Mouse (Mus musculus) ES-E14 (cell line): ENCODE data around the gene Neurod1. TPM values are rescaled to one million over a fixed set of nuclear protein-coding genes. Genes with fewer than 3 reads are reported as not detected.

Experiments used
- DNase-seq: peaks from one replicate; pipeline ENCODE4 v3.0.0-alpha.2; 2013; ENCODE audit warnings: low read depth, low spot score
- H3K27ac ChIP-seq: 2 replicates; pipeline ENCODE4 v1.5.1; 2012; ENCODE audit warnings: low read depth, mild to moderate bottlenecking, low read length, moderate library complexity, mixed read lengths; ENCODE audit not compliant: poor library complexity, insufficient read depth, severe bottlenecking
- H3K36me3 ChIP-seq: 2 replicates; pipeline ENCODE4 v1.6.1; 2012; ENCODE audit warnings: mild to moderate bottlenecking, low read length, moderate library complexity, mixed read lengths; ENCODE audit not compliant: control insufficient read depth, poor library complexity, insufficient read depth, severe bottlenecking
- H3K4me1 ChIP-seq, 2 experiments: fragments of 150-350 bp in 1 of 2; sonication (generic) in 1 of 2; 2 replicates each; pipeline ENCODE4 v1.6.1; 2012; ENCODE audit warnings: low read length in 2 of 2, mild to moderate bottlenecking in 1 of 2, mixed read lengths in 1 of 2; ENCODE audit not compliant: control insufficient read depth in 2 of 2, insufficient read depth in 2 of 2, poor library complexity in 1 of 2
- H3K4me3 ChIP-seq, 2 experiments: fragments of 150-350 bp in 1 of 2; sonication (generic) in 1 of 2; 2 replicates each; pipeline ENCODE4 v1.5.1; 2012; ENCODE audit warnings: low read length in 2 of 2, low read depth in 1 of 2, mild to moderate bottlenecking in 1 of 2, mixed read lengths in 1 of 2; ENCODE audit not compliant: insufficient read depth in 1 of 2, poor library complexity in 1 of 2, severe bottlenecking in 1 of 2
- H3K9ac ChIP-seq: 2 replicates; pipeline ENCODE4 v1.6.1; 2012; ENCODE audit warnings: low read depth, mild to moderate bottlenecking, low read length, mixed read lengths; ENCODE audit not compliant: poor library complexity, insufficient read depth, severe bottlenecking
- H3K9me3 ChIP-seq: fragments of 150-350 bp; sonication (generic); 2 replicates; pipeline ENCODE4 v1.6.1; 2012; ENCODE audit warnings: low read depth, mild to moderate bottlenecking, low read length; ENCODE audit not compliant: control insufficient read depth, insufficient read depth
- CHD2 ChIP-seq: IDR thresholded peaks from 2 replicates; pipeline ENCODE4 v1.6.1; 2014; ENCODE audit warnings: mild to moderate bottlenecking, low read depth, low read length, inconsistent platforms
- HCFC1 ChIP-seq: IDR thresholded peaks from 2 replicates; pipeline ENCODE4 v1.6.1; 2012; ENCODE audit warnings: low read length, inconsistent platforms, borderline replicate concordance; ENCODE audit not compliant: insufficient read depth
- MAFK ChIP-seq: IDR thresholded peaks from 2 replicates; pipeline ENCODE4 v1.6.1; 2014; ENCODE audit warnings: mild to moderate bottlenecking, low read depth, low read length, inconsistent platforms; ENCODE audit not compliant: insufficient read depth
- ZC3H11A ChIP-seq: IDR thresholded peaks from 2 replicates; pipeline ENCODE4 v1.6.1; 2012; ENCODE audit warnings: low read depth, mild to moderate bottlenecking, inconsistent platforms, low read length, borderline replicate concordance
- ZNF384 ChIP-seq: IDR thresholded peaks from 2 replicates; pipeline ENCODE4 v1.6.1; 2012; ENCODE audit warnings: low read depth, low read length, inconsistent platforms
- in situ Hi-C, 2 experiments: fragments of 600-800 bp; cut with MboI; formaldehyde crosslinking; loops; one replicate each; pipeline ENCODE4 v1.15.1; 2025; ENCODE audit warnings: low sequenced_read_pairs in 2 of 2, inconsistent platforms in 1 of 2; ENCODE audit not compliant: unreplicated experiment in 2 of 2
- total RNA-seq: library from RNA; depleted of rRNA; stranded (reverse); fragments of 300-350 nt; gene quantifications from 2 replicates; pipeline ENCODE4 v1.2.3, GENCODE M21; 2012

The Neurod1 gene
- total RNA-seq, 1 experiment: 1.3 TPM

DNA sequence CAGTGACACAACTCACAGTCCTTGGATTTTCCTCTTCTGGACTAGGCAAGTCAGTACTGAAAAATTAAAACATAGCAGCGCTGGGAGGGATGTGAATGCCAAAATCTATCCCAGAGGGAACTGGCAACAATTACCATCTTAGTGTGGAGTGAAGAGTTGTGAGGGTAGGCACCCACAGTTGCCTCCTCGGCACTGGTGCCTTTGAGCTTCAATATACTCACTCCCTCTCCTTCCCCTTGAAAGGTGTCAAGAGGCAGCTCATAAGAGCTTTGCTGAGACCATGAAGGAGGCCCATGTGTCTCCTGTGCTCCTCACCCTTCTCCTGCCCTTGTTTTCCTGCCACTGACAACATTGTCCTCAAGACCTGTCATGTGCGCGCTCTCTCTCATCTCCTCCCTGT is 5.9 kb upstream of the Neurod1 start:
- Histone ChIP-seq H3K9ac (no peak overlapping the region), H3K27ac (no peak overlapping the region), H3K4me3 (no peak overlapping the region), H3K36me3 (no peaks in the 10 kb centered on the region), H3K9me3 (no peaks in the 10 kb centered on the region), H3K4me1 (peaks cover 0 to 4% of the 10 kb centered on the region in 2 experiments; a peak in 2 of 4 replicates)
- no peak for DNase-seq
- TF ChIP-seq MAFK (no peak), ZNF384 (no peak), ZC3H11A (no peak), HCFC1 (no peak), CHD2 (no peak)
- in situ Hi-C loops: no loop called here

GRCm38 (mm10) chr2:79461861-79462260 is 5.3 kb upstream of the Neurod1 start:
- Histone ChIP-seq H3K9ac (no peak overlapping the region), H3K9me3 (no peaks in the 10 kb centered on the region), H3K4me1 (peaks cover 3 to 4% of the 10 kb centered on the region in 2 experiments; a peak in 3 of 4 replicates), H3K36me3 (no peaks in the 10 kb centered on the region), H3K4me3 (no peak overlapping the region), H3K27ac (no peak overlapping the region)
- in situ Hi-C loops: no loop called here
- DNase-seq: no peak
- TF ChIP-seq CHD2 (no peak), ZNF384 (no peak), HCFC1 (no peak), MAFK (no peak), ZC3H11A (no peak)

GRCm38 (mm10) chr2:79460586-79460985 is 4.0 kb upstream of the Neurod1 start:
- TF ChIP-seq CHD2: no peak
- no peak for TF ChIP-seq ZNF384
- no peak for TF ChIP-seq MAFK
- no peak for TF ChIP-seq HCFC1
- TF ChIP-seq ZC3H11A: no peak
- no peak overlapping the region for H3K9ac ChIP-seq
- H3K4me3 ChIP-seq: no peak overlapping the region
- no peaks in the 10 kb centered on the region for H3K36me3 ChIP-seq
- no peak overlapping the region for H3K27ac ChIP-seq
- H3K4me1 ChIP-seq: peaks cover 3 to 4% of the 10 kb centered on the region in 2 experiments; a peak in 3 of 4 replicates
- H3K9me3 ChIP-seq: no peaks in the 10 kb centered on the region
- no peak for DNase-seq
- in situ Hi-C loops: no loop called here

DNA sequence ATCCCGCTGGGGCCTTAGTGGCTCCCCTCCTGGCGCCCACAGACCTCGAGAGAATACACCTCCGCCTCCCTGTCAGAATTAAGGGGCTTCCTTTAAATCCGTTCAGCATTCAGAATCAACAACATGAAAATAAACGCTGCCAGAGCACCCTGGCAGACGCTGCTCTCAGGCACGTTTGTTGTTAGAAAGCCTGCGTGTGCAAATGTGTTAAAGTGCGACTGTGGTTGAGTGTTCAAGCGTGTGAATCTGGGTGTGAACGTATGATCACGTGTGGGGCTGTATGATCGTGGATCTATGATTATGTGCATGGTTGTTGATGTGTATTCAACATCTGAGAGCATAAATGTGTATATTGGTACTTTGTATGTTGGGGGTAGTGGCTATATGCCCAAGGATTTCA is 3.6 kb upstream of the Neurod1 start:
- DNase-seq: no peak
- Histone ChIP-seq H3K9me3 (no peaks in the 10 kb centered on the region), H3K4me3 (no peak overlapping the region; a peak in 1 of 4 replicates), H3K4me1 (peaks cover 4% of the 10 kb centered on the region in 2 experiments), H3K9ac (no peak overlapping the region), H3K36me3 (no peaks in the 10 kb centered on the region), H3K27ac (no peak overlapping the region)
- no peak for TF ChIP-seq HCFC1
- TF ChIP-seq ZC3H11A: no peak
- in situ Hi-C loops: no loop called here

DNA sequence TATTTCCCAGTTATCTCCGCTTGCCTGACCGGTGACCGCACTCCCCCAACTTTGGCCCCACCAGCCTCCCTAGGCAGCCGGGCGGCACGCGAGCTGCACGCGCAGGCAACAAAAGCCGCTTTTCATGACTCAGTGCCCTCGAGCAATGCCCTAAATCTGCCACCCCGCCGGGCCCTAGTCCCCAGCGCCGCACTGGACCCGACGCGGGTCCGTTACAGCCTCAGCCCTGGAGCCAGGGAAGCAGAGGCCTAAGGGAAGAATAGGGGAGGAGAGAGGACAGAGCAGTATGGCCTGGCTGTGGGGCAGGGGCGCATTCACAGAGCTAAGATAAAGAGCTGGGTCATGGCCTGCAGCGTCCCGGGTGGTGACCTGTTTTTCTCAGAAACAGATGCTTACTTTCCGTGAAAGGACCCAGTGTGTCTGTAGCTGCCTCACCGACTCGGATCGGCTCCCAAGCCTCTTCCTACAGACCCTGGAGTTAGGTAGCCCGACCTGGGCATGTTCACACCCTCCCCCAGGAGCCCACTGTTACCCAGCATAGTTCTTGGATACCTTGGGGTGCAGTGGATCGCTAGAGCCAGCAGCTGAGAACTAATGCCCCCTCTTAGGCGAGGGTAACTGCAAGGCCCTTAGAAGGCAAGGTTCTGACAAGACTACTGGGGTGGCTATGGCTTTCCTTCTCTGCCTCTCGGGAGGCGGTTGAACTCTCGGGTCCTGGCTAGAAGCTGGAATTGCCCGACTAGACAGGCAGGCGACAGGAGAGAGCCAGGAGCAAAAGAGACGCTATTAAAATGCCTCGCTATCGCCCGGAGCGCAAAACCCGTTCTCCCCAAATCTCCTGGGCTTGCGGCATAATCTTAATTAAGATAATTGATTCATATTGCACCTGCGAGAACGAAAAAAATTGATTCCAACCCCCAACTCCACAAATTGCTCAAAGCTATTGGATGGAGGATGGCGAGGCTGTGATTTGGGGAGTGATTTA is 2.8 kb upstream of the Neurod1 start:
- Histone ChIP-seq H3K4me1 (peaks cover 4 to 5% of the 10 kb centered on the region in 2 experiments), H3K27ac (no peak overlapping the region), H3K4me3 (peak overlapping the region; percentile 44 to 62), H3K9me3 (no peaks in the 10 kb centered on the region), H3K36me3 (no peaks in the 10 kb centered on the region), H3K9ac (no peak overlapping the region)
- TF ChIP-seq ZNF384 (no peak), ZC3H11A (no peak), MAFK (no peak), HCFC1 (no peak), CHD2 (no peak)
- DNase-seq: no peak
- in situ Hi-C loops: no loop called here
